Mouse (Mus musculus) thymus, postnatal 25 days (tissue): ENCODE results near the gene Rufy1.
"Not testable (repeated sequence)": the region's sequence is repeated elsewhere in the genome, so short reads cannot be mapped to it uniquely, and the experiment has no call there.

Experiments
- DNase-seq: peaks from one replicate; pipeline ENCODE4 v3.0.0; 2022

Gene Rufy1

DNA sequence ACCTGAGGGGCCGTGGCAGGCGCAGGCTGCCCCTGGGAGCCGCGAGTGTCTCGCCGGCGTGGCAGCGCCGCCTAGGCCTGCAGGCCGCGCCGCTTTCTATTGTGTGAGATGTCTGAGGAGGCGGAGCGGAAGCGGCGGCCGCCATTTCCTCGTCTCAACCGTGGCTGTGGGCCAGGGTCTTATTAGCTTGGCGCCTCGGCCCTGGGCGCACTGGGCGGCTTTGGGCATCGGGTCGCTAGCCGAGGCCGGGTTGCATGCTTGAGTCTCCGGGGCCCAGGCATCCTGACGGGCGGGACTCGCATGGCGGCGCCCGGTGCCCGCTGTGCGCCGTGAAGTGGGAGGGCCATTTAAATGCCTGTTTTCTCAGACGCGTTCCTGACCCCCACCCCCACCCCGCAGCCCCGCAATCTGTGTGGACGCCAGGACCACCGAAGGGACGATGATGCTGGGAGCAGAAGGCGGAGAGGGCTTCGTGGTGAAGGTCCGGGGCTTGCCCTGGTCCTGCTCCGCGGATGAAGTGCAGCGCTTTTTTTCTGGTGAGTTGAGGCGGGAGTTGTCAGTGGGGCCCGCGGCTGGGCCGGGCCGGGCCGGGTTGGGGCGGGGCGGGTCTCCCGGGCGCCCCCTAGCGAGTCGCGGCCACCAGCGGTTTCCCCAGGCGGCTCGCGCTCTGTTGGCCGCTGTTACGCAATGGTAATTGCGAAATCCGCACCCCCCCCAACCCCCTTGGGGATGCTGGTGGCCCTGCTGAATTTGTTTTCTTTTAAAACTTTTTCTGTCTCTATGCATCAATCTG, 52.8 kb downstream of the Rufy1 start:
- DNase-seq, result peak; percentile 82

DNA sequence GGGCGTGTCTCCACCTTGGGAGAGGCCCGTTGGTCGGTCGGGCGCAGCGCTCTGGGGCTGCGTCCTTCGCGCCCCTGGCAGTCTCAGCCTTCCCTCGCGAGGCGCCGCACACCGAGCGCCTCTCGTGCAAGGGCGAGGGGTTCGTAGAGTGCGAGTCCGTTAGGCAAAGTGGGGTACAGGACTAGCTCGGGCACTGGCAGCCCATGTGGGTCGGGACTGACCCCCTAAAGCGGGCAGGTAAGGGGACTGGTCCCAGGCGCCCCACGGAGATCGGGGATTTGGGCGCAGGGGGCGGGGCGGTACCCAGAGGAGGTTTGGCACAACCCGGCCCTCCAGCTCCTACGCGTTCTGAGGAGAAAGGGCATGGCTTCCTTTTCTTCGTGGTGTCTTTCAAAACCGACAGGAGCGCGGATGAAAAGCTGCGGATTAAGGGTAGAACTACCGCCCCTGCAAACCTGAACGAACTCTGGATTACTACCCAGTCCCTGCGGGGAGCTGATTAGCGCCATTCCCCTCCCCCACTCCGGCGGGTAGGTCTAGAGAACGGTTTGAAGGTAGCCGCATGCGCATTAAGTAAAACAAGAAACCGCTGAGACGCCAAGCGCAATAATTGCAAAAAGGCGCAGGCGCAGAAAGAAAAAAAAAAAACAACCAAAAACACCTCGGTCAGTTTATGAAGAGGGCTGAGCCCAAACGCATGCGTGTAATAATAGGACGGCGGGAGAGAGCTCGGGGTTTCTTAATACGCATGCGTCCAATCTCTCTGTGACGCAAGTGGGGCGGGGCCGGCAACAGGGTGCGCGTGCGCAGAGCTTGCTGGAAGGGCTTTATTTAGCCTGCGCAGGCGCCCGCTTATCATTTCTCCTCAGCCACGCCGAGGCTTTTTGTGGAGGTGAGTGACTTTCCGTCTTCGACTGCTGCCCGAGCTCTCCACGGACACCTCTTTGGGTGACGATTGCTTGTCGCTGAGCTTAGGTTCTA, 53.7 kb downstream of the Rufy1 start, which contains the start of gene Hnrnph1:
Gene Hnrnph1 (plus strand): TSS at position 80 of the 981 bp plus-strand sequence.
- DNase-seq, result peak; percentile 99

DNA sequence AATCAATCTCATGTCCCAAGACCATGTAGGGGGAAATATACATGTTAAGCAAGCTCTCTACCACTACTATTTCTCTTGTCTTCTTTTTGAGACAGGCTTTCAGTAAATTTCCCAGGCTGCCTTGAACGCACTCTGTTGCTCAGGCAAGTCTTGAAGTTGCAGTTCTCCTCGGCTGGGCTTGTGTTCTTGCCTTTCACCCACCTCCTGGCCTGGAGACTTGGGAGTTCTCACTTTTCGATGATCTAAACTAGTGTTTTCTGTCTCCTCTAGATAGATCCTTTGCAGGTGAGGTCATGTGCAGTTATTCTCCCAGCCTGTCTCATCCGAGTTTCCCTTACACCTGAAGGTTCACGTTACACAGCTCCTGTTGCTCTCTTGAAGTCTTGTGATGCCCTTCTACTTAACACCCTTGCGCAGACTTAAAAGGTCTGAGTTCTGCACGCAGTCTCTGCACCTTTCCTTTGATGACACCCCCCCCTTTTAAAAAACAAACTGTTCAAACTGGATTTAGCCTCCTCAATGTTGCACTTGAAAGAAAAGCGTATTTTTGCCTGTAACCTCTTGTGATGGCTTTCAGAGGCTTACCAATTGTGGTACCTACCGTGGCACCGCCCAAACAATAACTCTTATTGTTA, 54.7 kb downstream of the Rufy1 start:
- peak; percentile 30 for DNase-seq

DNA sequence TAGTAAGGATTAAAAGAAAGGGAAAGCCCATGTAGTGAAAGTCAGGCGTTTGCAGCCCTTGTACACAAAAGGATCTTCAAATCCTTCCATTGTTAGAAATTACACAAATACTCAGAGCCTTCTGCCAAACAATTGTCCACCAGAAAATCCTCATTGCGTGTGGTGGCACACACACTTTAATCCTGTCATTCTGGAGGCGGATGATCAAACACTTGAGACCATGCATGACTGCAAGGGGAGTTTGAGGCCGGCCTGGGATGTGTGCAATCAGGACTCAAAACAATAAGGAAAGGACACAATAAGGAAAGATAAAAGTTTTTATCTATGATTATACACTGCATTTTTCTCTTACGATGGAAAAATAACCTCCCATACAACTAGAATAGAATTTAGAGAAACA, 55.5 kb downstream of the Rufy1 start:
- DNase-seq, result no peak

DNA sequence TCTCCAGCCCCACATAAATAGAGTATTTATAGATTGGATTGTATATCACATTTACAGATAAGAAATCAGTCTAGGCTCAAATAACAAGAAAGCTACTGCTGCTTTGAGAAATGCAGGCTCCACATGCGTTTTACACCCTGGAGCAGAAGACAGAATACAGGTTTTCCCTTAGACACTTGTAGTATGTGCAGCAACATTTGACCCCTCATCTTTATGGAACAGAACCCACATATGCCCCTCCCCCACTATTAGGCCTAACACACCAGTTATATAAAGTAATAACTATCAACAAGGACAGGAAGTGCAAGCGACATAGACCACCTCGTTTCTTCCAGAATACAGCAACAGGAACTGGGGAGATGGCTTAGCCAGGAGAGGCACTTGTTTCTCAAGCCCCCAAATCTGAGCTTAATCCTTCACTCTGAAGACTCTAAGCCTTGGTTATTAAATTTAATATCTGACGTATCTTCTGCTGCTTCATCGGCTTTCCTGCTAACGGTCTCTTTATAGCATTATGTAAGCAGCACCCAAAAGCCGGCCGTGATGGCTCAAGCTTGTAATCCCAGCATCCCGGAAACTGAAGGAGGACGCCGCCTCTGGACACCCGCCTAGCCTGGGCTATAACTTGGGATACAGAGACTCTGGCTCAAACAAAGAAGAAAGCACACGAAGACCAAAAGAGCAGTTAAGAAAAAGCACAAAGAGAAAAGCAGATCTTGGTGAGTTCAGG, 56.5 kb downstream of the Rufy1 start:
- no peak for DNase-seq

DNA sequence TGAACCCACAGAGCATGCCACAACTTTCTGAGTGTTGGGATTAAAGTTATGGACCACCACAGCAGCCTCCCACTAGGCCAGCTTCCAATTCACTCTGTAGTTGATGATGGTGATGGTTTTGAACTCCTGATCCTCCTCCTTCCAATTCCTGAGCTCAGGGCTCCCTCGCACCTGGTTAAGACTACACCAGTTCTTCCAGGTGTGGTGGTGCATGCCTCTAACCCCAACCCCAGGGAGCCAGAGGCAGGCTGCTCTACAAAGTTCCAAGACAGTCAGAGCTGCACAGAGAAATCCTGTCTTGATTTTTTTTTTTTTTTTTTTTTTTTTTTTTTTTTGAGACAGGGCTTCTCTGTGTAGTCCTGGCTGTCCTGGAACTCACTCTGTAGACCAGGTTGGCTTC, 57.3 kb downstream of the Rufy1 start:
- DNase-seq, result no peak

DNA sequence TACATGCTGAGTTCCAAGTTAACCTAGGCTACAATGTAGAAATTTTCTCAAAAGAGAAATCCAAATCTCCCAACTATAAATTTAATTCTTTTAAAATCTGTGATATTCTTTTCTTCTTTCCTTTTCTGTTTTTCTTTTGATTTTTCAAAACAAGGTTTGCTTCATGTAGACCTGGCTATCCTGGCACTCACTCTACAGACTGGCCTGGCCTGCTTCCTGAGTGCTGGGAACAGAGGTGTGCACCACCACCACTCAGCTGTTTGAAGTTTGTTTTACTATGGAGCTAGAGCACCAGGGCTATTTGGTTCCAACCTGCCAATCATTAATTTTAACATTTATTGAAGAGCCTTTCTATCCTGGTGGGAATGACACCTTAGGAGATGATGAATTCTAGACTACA, 57.8 kb downstream of the Rufy1 start:
- DNase-seq, result no peak

DNA sequence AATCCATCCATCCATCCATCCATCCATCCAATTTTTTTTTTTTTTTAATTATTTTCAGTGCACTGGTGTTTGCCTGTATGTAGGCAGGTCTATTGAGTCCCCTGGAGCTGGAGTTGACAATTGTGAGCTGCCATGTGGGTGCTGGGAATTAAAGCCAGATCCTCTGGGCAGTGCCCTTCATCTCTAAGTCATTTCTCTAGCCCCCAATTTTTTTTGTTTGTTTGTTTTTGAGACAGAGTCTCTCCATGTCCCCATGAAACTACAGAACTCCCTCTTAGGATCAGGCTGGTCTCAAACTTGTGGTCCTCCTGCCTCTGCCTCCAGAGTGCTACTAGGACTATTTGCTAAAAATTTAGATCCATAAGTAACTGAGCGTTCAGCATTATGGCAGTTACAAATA, 59.0 kb downstream of the Rufy1 start:
- DNase-seq, result no peak

DNA sequence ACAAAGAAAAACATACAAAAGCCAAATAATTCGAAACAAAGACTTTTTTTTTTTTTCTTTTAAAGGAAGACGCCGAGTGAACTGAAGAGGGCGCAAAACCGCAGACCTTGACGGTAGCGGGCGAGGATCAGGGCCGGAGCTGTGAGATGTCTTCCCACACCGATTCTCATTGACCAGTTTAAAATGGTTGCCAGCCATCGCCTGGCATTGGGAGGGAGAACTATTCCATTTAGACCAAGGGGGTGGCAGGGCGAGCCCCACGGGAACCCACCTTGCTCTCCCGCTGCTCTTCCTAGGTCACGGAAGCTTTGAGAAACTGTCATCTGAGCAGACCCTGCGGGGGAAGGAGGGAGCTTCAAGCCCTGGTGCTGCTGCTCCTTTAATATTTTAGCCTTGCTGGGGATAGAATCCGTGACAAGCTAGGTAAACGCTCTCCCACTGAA, 59.5 kb downstream of the Rufy1 start:
- DNase-seq, result peak; percentile 69

DNA sequence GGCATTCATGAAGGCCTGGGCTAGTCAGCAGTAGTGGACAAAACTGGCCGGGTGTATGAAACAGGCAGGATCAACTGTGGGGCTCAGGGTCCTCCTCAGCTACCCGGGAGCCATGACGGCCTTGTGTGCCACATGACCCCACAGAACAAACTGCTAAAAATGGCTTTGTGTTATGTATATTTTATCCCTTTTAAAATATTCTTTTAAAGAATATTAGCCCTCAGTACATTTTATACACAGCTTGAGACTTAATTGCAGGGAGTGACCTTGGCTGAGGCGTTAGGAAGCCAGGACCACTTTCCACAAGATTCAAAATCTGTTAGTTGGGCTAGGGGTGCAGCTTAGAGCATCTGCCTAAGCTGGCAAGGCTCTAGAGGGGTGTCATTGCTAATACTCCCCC, 60.0 kb downstream of the Rufy1 start:
- no peak for DNase-seq

DNA sequence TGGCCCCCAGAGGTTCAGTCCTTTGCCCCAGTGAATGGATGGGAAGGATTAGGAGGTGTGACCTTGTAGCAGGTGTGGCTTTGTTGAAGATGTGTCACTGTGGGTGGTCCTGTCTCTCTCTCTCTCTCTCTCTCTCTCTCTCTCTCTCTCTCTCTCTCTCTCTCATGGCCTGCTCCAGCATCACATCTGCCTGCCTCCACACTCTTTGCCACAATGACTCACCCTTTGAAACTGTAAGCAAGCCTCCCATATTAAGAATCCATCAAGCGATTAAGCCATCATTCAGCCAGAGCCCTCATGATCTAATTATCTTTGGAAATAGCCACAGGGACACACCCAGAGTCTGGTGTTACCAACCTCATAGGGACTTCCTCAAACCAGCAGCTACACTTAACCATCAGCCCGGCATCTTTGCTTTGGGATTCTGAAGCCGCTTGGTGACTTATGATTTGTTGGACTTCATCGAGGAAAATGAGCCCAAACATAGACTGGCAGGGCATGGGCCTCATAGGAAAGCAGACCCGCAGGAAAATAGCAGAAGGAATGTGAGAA, 61.5 kb downstream of the Rufy1 start:
- no peak for DNase-seq

DNA sequence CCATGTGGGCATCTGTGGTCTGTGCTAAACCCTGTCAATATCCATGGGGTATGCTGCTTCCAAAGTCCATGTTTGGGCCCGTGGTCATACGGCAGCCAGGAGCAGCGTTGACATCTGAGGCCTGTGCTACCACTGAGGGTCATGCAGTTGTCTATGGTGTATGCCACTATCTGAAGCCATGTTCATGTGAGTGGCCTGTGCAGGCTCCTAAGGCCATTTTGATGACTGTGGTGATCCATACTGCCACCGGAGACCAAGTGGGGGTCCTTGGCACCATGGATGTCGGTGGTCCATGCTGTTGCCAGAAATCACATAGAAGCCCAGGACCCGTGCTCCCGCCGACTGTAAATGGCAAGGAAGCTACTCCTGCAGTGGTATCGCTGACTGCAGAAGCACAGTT, 63.4 kb downstream of the Rufy1 start:
- DNase-seq, result no peak

DNA sequence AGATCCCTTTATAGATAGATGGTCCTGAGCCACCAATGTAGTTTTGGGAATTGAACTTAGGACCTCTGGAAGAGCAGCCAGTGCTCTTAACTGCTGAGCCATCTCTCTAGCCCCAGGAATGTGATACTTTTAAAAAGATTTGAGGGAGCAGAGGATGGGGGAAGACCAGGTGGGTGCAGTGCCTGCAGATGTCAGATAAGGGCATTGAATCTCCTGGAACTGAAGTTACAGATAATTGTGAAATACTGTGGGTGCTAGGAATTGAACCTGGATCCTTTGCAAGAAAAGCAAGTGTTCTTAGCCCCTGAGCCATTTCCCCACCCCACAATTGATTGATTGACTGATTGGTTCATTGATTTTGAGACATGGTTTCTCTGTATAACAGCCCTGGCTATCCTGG, 65.6 kb downstream of the Rufy1 start:
- DNase-seq, result no peak

DNA sequence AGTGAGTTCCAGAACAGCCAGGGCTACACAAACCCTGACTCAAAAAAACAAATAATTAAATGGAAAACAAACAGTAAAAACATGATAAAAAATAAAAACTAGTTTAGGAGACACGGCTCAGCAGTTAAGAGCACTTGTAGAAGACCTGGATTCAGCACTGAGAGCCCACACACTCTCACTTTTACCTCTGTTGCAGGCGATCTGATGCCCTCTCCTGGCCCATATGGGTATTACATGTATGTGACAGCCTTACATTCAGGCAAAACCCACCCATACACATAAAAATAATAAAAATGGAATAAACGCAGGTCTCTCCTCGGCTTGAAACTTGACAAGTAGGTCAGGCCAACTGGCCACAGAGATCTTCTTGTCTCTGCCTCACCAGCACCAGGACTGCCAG, 66.4 kb downstream of the Rufy1 start:
- peak; percentile 79 for DNase-seq

DNA sequence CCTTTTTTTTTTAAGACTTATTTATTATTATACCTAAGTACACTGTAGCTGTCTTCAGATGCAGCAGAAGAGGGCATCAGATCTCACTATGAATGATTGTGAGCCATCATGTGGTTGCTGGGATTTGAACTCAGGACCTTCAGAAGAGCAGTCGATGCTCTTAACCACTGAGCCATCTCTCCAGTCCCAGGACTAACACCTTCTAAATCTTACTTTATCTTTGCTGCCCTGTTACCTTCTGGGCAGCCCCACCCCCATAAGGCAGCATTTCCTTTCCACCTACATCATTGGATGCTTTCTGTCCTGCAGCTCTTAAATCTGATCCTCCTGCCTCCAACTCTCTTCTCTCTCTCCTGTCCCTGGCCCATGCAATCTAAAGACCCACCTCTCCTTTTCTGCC, 69.6 kb downstream of the Rufy1 start:
- not testable (repeated sequence) for DNase-seq

DNA sequence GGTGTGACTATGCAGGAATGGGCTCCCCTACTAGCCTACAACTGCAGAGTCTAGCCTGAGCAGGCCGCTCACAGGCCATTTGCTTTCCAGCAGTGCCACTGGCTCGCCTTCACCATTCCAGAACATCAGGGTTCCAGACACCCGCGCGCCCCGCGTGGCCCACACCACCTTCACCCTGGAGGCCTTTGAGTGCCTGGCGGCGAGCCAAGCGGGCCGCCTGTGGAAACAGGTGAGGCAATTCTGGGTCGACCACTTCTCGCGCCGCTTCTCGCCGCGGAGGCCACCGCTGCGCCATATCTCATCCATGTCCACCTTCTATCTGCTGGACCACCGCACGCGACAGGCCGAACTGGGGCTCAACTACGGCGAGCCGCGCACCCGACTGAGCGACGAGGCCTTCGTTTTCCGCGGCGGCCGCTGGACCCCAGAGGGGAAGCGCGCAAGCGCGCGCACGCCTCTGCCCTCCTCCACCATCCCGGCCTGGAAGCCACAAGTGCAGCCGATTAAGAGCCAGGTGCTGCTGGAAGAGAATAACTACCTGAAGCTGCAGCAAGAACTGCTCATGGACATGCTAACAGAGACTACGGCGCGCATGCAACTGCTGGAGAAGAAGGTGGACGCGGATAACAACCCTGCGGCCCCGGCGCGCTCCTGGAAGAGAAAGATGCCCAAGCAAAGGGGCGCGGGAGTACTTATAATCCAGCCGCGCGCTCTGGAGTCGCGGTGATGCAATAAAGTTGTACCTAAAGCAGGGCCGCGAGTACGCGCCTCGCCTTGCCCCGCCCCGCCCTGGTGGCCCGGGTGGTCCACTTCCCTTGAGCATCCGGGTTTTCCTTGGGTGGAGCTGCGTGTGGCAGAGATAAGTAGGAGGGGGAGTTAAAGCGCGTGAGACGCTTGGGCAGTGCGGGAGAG, 71.7 kb downstream of the Rufy1 start:
- DNase-seq, result peak; percentile 19

DNA sequence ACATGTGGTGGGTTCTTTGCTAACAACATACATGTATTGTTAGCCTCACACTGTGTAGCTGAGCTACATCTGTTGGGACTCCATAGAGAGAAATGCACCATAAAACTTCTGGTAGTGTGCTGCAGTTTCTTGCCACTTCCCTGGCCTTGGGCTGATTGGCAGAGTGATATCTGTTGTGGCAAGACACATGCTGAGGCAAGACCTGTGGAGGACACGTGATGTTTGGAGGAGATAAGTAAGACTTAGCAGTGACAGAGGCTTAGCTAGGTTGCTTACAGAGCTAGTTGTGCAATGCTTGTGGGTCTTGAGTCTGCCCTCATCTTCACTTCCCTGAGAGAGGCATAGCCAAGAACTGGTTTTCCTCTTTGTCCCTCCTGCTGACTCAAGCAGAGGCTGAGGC, 75.5 kb downstream of the Rufy1 start:
- DNase-seq, result no peak

DNA sequence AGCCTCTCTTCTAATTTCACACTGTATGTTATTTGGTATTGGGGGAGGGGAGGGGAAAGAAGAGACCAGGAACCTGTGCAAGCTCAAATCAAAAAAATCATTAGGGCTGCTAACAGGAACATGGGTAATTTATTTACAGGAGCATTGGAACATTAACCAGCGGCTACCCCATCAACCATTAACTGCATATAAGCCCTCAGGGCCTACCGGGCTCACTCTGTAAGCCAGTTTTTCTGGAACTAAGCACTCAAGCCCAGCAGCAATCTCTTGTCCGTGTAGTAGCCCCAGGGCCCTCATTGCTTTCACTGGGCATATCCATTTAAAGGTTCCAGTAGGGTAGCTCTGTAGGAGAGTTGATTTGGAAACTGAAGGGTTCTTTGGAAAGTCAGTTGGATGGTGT, 76.1 kb downstream of the Rufy1 start:
- DNase-seq, result no peak

DNA sequence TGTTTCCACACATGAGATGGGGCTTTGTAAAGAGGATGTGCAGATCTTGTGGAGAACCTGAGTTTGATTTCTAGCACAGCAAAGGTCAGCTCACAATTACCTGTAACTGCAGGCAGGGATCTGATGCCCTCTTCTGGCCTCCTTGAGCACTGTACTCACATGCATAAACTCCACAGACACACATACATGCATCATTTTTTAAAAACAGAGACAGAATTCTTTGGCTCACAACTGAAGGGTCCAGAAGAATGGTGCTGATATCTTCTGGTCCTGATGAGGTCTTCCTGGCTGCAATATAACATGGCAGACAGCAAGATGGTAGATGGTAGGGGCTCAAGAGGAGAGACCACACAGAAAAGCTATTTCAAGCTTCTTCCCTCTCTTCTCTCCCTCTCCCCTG, 76.8 kb downstream of the Rufy1 start, which contains the start of gene Cby3:
Gene Cby3 (plus strand): TSS at position 301 of the 400 bp plus-strand sequence.
- DNase-seq, result no peak

DNA sequence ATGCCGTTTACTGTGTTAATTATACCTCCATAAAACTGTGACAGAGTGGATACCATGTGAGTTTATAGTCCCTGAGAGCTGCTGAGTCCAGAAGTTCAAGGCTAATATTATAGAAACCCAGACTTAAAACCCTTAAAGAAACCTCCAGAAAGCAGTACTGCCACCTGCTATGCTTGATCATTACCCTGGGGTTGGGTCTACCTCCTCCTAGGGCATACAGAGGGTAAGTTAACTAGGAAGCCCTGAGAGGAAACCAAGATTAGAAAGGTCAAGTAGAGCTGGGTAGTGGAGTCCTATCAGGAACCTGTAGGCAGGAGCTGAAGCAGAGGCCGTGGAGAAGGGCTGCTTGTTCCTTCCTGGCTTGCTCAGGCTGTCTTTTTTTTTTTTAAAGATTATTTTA, 78.7 kb downstream of the Rufy1 start:
- no peak for DNase-seq
